Mouse (Mus musculus): ENCODE measurements around the gene Acd. TPM values are rescaled to one million over a fixed set of nuclear protein-coding genes. Genes with fewer than 3 reads are reported as not detected.

Acd gene
- polyA plus RNA-seq, 1 experiment from 2014 or later, result 66.8 TPM

DNA sequence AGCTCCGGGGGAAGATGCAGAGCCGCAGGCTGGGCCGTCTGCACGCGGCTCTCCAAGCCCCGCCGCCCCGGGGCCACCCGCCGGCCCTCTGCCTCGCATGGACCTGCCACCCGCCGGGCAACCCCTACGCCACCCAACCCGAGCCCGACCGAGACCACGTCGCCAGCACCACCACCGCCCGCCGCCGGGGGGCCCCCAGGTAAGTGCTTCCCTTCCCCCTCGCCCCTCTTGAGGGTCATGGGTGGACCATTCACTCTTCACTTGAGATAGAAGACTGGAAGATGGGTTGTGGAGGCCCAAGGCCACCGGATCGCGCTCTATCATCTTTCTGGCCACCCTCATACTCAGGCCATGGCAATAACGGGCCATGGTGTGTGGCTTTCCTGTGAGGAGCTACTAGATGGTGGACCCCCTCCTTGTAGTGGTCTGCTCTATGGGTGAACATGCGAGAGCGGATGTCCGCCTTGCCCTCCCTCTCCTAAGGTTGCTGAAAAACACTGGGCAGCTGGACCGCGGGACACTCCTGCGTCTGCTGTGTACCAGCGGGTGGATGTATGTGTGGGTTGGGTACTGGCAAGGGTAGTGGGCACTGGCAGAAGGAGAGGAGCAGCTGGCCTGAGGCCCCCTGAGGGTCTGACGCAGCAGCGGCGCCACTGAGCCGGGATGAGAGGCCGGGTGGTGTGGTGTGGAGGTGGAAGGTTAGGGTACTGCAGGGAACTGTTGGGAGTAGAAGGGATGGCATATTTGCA, 6.7 kb downstream of the Acd start:
- peaks cover 5% of the 10 kb centered on the region; the same call in 1 of the 2 replicates for H3K9me3 ChIP-seq (ENCODE audit: control insufficient read depth, low read length)
- H3K4me3 ChIP-seq (ENCODE audit: low read depth, low read length), result peak overlapping the region; percentile 46
- ATAC-seq (ENCODE audit: low FRiP score) (peak; percentile 60), DNase-seq (ENCODE audit: low spot score, missing footprints) (peak; percentile 89)
- peak overlapping the region; percentile 60 for H3K9ac ChIP-seq (ENCODE audit: low read length)
- H3K4me2 ChIP-seq, result peak overlapping the region; percentile 80
- WGBS, result 7% methylated on average over 40 of the region's 40 CpGs
- H3K27ac ChIP-seq (ENCODE audit: low read depth, low read length), result peak overlapping the region; percentile 51
- peaks cover 11% of the 10 kb centered on the region for H3K4me1 ChIP-seq (ENCODE audit: control insufficient read depth, insufficient read depth, low read length)
- peaks cover 2% of the 10 kb centered on the region for H3K27me3 ChIP-seq (ENCODE audit: control insufficient read depth, insufficient read depth, low read length)
- peaks cover 5% of the 10 kb centered on the region; the same call in 1 of the 2 replicates for H3K36me3 ChIP-seq (ENCODE audit: control insufficient read depth, insufficient read depth, low read length)

DNA sequence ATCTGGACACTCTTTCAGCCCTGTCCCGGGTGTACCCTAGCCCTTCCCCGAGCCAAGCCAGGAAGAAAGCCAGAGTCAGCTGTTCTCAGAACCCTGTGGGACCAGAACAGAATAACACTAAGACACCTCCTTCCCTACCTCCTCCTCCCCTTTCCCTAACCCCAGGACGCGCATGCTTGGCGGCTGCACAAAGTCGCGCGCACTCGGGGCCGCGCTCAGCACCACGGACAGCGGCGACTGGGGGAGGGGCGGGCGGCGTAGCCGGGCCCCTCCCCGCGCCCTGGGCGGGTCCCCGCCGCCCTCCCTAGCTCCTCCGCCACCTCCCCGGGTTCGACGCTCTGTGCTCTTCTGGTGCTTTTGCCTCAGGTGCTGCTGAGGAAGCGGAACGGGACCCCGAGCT, 7.3 kb downstream of the Acd start:
- WGBS, result 4% methylated on average over 30 of the region's 30 CpGs
- ATAC-seq (ENCODE audit: low FRiP score), result peak; percentile 71
- Histone ChIP-seq H3K4me2 (peak overlapping the region; percentile 80), H3K27me3 (ENCODE audit: control insufficient read depth, insufficient read depth, low read length) (peaks cover 2% of the 10 kb centered on the region), H3K9me3 (ENCODE audit: control insufficient read depth, low read length) (peaks cover 5% of the 10 kb centered on the region; the same call in 1 of the 2 replicates), H3K4me1 (ENCODE audit: control insufficient read depth, insufficient read depth, low read length) (peaks cover 11% of the 10 kb centered on the region), H3K4me3 (ENCODE audit: low read depth, low read length) (peak overlapping the region; percentile 46), H3K9ac (ENCODE audit: low read length) (peak overlapping the region; percentile 60), H3K36me3 (ENCODE audit: control insufficient read depth, insufficient read depth, low read length) (peaks cover 5% of the 10 kb centered on the region; the same call in 1 of the 2 replicates), H3K27ac (ENCODE audit: low read depth, low read length) (peak overlapping the region; percentile 51)
- DNase-seq (ENCODE audit: low spot score, missing footprints), result peak; percentile 96

GRCm38 (mm10) chr8:105692449-105693182, 8.3 kb downstream of the Acd start:
- no peak for DNase-seq (ENCODE audit: low spot score, missing footprints)
- no peak for ATAC-seq (ENCODE audit: low FRiP score)

GRCm38 (mm10) chr8:105690978-105691377, 9.9 kb downstream of the Acd start:
- 85% methylated on average over 14 of the region's 14 CpGs for WGBS
- Histone ChIP-seq H3K4me1 (ENCODE audit: control insufficient read depth, insufficient read depth, low read length) (peaks cover 11% of the 10 kb centered on the region), H3K9me3 (ENCODE audit: control insufficient read depth, low read length) (peaks cover 5% of the 10 kb centered on the region; the same call in 1 of the 2 replicates), H3K27ac (ENCODE audit: low read depth, low read length) (no peak overlapping the region), H3K4me2 (no peak overlapping the region), H3K36me3 (ENCODE audit: control insufficient read depth, insufficient read depth, low read length) (no peaks in the 10 kb centered on the region), H3K9ac (ENCODE audit: low read length) (no peak overlapping the region), H3K4me3 (ENCODE audit: low read depth, low read length) (no peak overlapping the region), H3K27me3 (ENCODE audit: control insufficient read depth, insufficient read depth, low read length) (peaks cover 2% of the 10 kb centered on the region)
- ATAC-seq (ENCODE audit: low FRiP score) (no peak), DNase-seq (ENCODE audit: low spot score, missing footprints) (no peak)

More at GRCm38 (mm10) chr8:105692449-105693182, 8.3 kb downstream of the Acd start:
- Histone ChIP-seq H3K27ac (ENCODE audit: low read depth, low read length) (no peak overlapping the region), H3K9me3 (ENCODE audit: control insufficient read depth, low read length) (peaks cover 5% of the 10 kb centered on the region; the same call in 1 of the 2 replicates), H3K27me3 (ENCODE audit: control insufficient read depth, insufficient read depth, low read length) (peaks cover 2% of the 10 kb centered on the region), H3K9ac (ENCODE audit: low read length) (no peak overlapping the region), H3K36me3 (ENCODE audit: control insufficient read depth, insufficient read depth, low read length) (peaks cover 5% of the 10 kb centered on the region; the same call in 1 of the 2 replicates), H3K4me2 (no peak overlapping the region), H3K4me1 (ENCODE audit: control insufficient read depth, insufficient read depth, low read length) (peaks cover 11% of the 10 kb centered on the region), H3K4me3 (ENCODE audit: low read depth, low read length) (no peak overlapping the region)
- WGBS, result 88% methylated on average over 11 of the region's 11 CpGs

DNA sequence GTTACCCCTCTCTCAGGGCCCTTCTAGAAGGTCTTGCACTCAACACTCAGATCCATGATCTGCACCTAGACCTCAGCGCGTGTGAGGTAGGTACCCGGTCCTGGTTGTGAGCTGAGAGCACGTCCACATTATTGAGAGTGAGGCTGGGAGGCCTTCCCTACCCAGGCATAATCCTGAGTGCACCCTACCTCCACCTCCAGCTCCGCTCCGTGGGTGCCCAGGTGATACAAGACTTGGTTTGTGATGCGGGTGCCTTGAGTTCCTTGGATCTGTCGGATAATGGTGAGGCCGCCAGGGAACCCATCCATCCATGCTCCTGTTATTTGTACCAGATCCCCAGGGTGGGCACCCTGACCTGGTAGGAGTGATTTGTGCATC, 10.9 kb downstream of the Acd start:
- Histone ChIP-seq H3K27me3 (ENCODE audit: control insufficient read depth, insufficient read depth, low read length) (peaks cover 2% of the 10 kb centered on the region), H3K9me3 (ENCODE audit: control insufficient read depth, low read length) (peaks cover 5% of the 10 kb centered on the region; the same call in 1 of the 2 replicates), H3K4me3 (ENCODE audit: low read depth, low read length) (no peak overlapping the region), H3K36me3 (ENCODE audit: control insufficient read depth, insufficient read depth, low read length) (no peaks in the 10 kb centered on the region), H3K9ac (ENCODE audit: low read length) (no peak overlapping the region), H3K4me2 (no peak overlapping the region), H3K27ac (ENCODE audit: low read depth, low read length) (no peak overlapping the region), H3K4me1 (ENCODE audit: control insufficient read depth, insufficient read depth, low read length) (peaks cover 11% of the 10 kb centered on the region)
- ATAC-seq (ENCODE audit: low FRiP score) (no peak), DNase-seq (ENCODE audit: low spot score, missing footprints) (no peak)
- WGBS, result 90% methylated on average over 9 of the region's 9 CpGs

- WGBS, result 61% methylated on average over 34 of the region's 35 CpGs
- H3K4me2 ChIP-seq, result no peak overlapping the region
- peaks cover 5% of the 10 kb centered on the region; the same call in 1 of the 2 replicates for H3K9me3 ChIP-seq (ENCODE audit: control insufficient read depth, low read length)
- DNase-seq (ENCODE audit: low spot score, missing footprints) (no peak), ATAC-seq (ENCODE audit: low FRiP score) (no peak)
- H3K27ac ChIP-seq (ENCODE audit: low read depth, low read length), result no peak overlapping the region
- H3K9ac ChIP-seq (ENCODE audit: low read length), result no peak overlapping the region
- H3K27me3 ChIP-seq (ENCODE audit: control insufficient read depth, insufficient read depth, low read length), result peaks cover under 1% of the 10 kb centered on the region
- no peaks in the 10 kb centered on the region for H3K36me3 ChIP-seq (ENCODE audit: control insufficient read depth, insufficient read depth, low read length)
- H3K4me3 ChIP-seq (ENCODE audit: low read depth, low read length), result no peak overlapping the region
- peaks cover 8% of the 10 kb centered on the region for H3K4me1 ChIP-seq (ENCODE audit: control insufficient read depth, insufficient read depth, low read length)
Observed at GRCm38 (mm10) chr8:105689256-105689982, 11.5 kb downstream of the Acd start.

GRCm38 (mm10) chr8:105688242-105688752, 12.6 kb downstream of the Acd start:
- H3K9me3 ChIP-seq (ENCODE audit: control insufficient read depth, low read length), result peaks cover 5% of the 10 kb centered on the region; the same call in 1 of the 2 replicates
- ATAC-seq (ENCODE audit: low FRiP score) (no peak), DNase-seq (ENCODE audit: low spot score, missing footprints) (no peak)
- H3K27ac ChIP-seq (ENCODE audit: low read depth, low read length), result no peak overlapping the region
- H3K4me3 ChIP-seq (ENCODE audit: low read depth, low read length), result no peak overlapping the region
- no peak overlapping the region for H3K4me2 ChIP-seq
- H3K9ac ChIP-seq (ENCODE audit: low read length), result no peak overlapping the region
- no peaks in the 10 kb centered on the region; the same call in 1 of the 2 replicates for H3K27me3 ChIP-seq (ENCODE audit: control insufficient read depth, insufficient read depth, low read length)
- peaks cover 3% of the 10 kb centered on the region; the same call in 1 of the 2 replicates for H3K36me3 ChIP-seq (ENCODE audit: control insufficient read depth, insufficient read depth, low read length)
- WGBS, result 66% methylated on average over 14 of the region's 14 CpGs
- no peaks in the 10 kb centered on the region for H3K4me1 ChIP-seq (ENCODE audit: control insufficient read depth, insufficient read depth, low read length)

GRCm38 (mm10) chr8:105687512-105687911, 13.4 kb downstream of the Acd start:
- no peak for DNase-seq (ENCODE audit: low spot score, missing footprints)
- Histone ChIP-seq H3K4me2 (no peak overlapping the region), H3K9me3 (ENCODE audit: control insufficient read depth, low read length) (no peaks in the 10 kb centered on the region), H3K9ac (ENCODE audit: low read length) (no peak overlapping the region), H3K4me3 (ENCODE audit: low read depth, low read length) (no peak overlapping the region), H3K27me3 (ENCODE audit: control insufficient read depth, insufficient read depth, low read length) (no peaks in the 10 kb centered on the region; the same call in 1 of the 2 replicates), H3K36me3 (ENCODE audit: control insufficient read depth, insufficient read depth, low read length) (peaks cover 3% of the 10 kb centered on the region; the same call in 1 of the 2 replicates), H3K27ac (ENCODE audit: low read depth, low read length) (no peak overlapping the region), H3K4me1 (ENCODE audit: control insufficient read depth, insufficient read depth, low read length) (no peaks in the 10 kb centered on the region)
- WGBS, result 57% methylated on average over 8 of the region's 8 CpGs
- no peak for ATAC-seq (ENCODE audit: low FRiP score)

Measured in midbrain, embryonic 11.5 days (tissue).